In genomic region chr6:86197150-86197862, GRCm38 (mm10) we compare ENCODE assay signal across 13 mouse cellular contexts. TPM values are rescaled to one million over a fixed set of nuclear protein-coding genes. Genes with fewer than 3 reads are reported as not detected.
DNase-seq lines count a peak whose midpoint lies in the region; ATAC-seq and TF ChIP-seq lines count a peak whose summit lies in the region.
"Had no signal": no experiment of that assay in that cellular context is flagged by ENCODE, and none has a peak within 500 bp of the region (broad histone marks: within the 10 kb centered on the region; RNA-seq: fewer than 3 reads in every experiment).

No protein-coding gene starts in this region.

- peaks cover 52% of the 10 kb centered on the region for H3K27me3 ChIP-seq in embryonic facial prominence, embryonic 13.5 days
- H3K27me3 ChIP-seq in limb, embryonic 11.5 days (ENCODE audit: control insufficient read depth, insufficient read depth, low read length), result peaks cover 23% of the 10 kb centered on the region
- peaks cover 20% of the 10 kb centered on the region for H3K27me3 ChIP-seq in neural tube, embryonic 15.5 days (replicated peaks)

- peak overlapping the region; percentile 98 for H3K4me2 ChIP-seq in embryonic facial prominence, embryonic 13.5 days
- peak overlapping the region; percentile 1; the same call in 1 of the 2 replicates for H3K4me2 ChIP-seq in limb, embryonic 11.5 days (ENCODE audit: low read depth, severe bottlenecking)
- H3K4me2 ChIP-seq in neural tube, embryonic 15.5 days, result peak overlapping the region; percentile 79

- H3K4me1 ChIP-seq in embryonic facial prominence, embryonic 13.5 days, result peaks cover 36% of the 10 kb centered on the region
- H3K4me1 ChIP-seq in limb, embryonic 11.5 days (ENCODE audit: control insufficient read depth, insufficient read depth, low read length), result peaks cover 3% of the 10 kb centered on the region
- peaks cover 36% of the 10 kb centered on the region for H3K4me1 ChIP-seq in neural tube, embryonic 15.5 days

- H3K9me3 ChIP-seq in embryonic facial prominence, embryonic 13.5 days, result no peaks in the 10 kb centered on the region
- no peaks in the 10 kb centered on the region for H3K9me3 ChIP-seq in limb, embryonic 11.5 days (ENCODE audit: control insufficient read depth, low read length)
- no peaks in the 10 kb centered on the region for H3K9me3 ChIP-seq in neural tube, embryonic 15.5 days (replicated peaks)

- ATAC-seq in embryonic facial prominence, embryonic 13.5 days (ENCODE audit: insufficient number of reproducible peaks, insufficient read depth, low FRiP score, low TSS enrichment, low read depth), result 0 out of 2 replicates have a peak, but pooled peaks have one; percentile 43
- no peak for ATAC-seq in limb, embryonic 11.5 days (ENCODE audit: insufficient number of reproducible peaks, low FRiP score, low TSS enrichment, low read depth)
- no peak for ATAC-seq in neural tube, embryonic 15.5 days (ENCODE audit: low FRiP score)

- H3K27ac ChIP-seq in left cerebral cortex, adult 2 months, result no peak overlapping the region
- H3K27ac ChIP-seq in embryonic facial prominence, embryonic 13.5 days, result no peak overlapping the region
- no peak overlapping the region for H3K27ac ChIP-seq in limb, embryonic 11.5 days (replicated peaks; ENCODE audit: low read depth, low read length)
- 0 out of 2 replicates have a peak overlapping the region, but pooled peaks have one; percentile 37 for H3K27ac ChIP-seq in neural tube, embryonic 15.5 days (replicated peaks)

- TF ChIP-seq CTCF in left cerebral cortex, adult 2 months (IDR thresholded peaks at IDR 0.05), result no peak

- 5% methylated on average over 11 of the region's 11 CpGs for WGBS in embryonic facial prominence, embryonic 13.5 days
- 10% methylated on average over 11 of the region's 11 CpGs for WGBS in limb, embryonic 11.5 days
- 33% methylated on average over 11 of the region's 11 CpGs for WGBS in neural tube, embryonic 15.5 days

- H3K9ac ChIP-seq in embryonic facial prominence, embryonic 13.5 days, result no peak overlapping the region
- no peak overlapping the region for H3K9ac ChIP-seq in limb, embryonic 11.5 days (ENCODE audit: low read length)
- H3K9ac ChIP-seq in neural tube, embryonic 15.5 days (replicated peaks), result no peak overlapping the region

- DNase-seq in left cerebral cortex, adult 2 months (ENCODE audit: extremely low spot score in 1 of 2, low spot score in 2 of 2), result no peak
- no peak for DNase-seq in left cerebral cortex, adult 18-20 months (ENCODE audit: low spot score in 2 of 2)
- peak; percentile 48 for DNase-seq in limb, embryonic 11.5 days (ENCODE audit: low spot score)
- DNase-seq in urinary bladder, postnatal 4 days (ENCODE audit: low spot score in 2 of 2), result no peak
- DNase-seq in urinary bladder, adult 18-20 months (ENCODE audit: low spot score in 2 of 2), result no peak
- DNase-seq in gastrocnemius, postnatal 36 days, result no peak
- DNase-seq: cerebellum, adult 18-20 months; heart, adult 11 months; heart, postnatal 4 days; lung, postnatal 4 days; thymus, postnatal 36 days had no signal

- no peaks in the 10 kb centered on the region for H3K36me3 ChIP-seq in embryonic facial prominence, embryonic 13.5 days
- H3K36me3 ChIP-seq in limb, embryonic 11.5 days (ENCODE audit: control insufficient read depth, insufficient read depth, low read length), result no peaks in the 10 kb centered on the region
- H3K36me3 ChIP-seq in neural tube, embryonic 15.5 days, result no peaks in the 10 kb centered on the region

- intact Hi-C loops in left cerebral cortex, adult 2 months (cut with DNase I), result no loop called here
- intact Hi-C loops in gastrocnemius, postnatal 36 days (cut with DNase I), result no loop called here

- H3K4me3 ChIP-seq in left cerebral cortex, adult 2 months, result peak overlapping the region; percentile 13; the same call in 1 of the 2 replicates
- peak overlapping the region; percentile 65; the same call in 1 of the 2 replicates for H3K4me3 ChIP-seq in embryonic facial prominence, embryonic 13.5 days
- H3K4me3 ChIP-seq in limb, embryonic 11.5 days (ENCODE audit: low read depth, low read length), result no peak overlapping the region
- peak overlapping the region; percentile 72 for H3K4me3 ChIP-seq in neural tube, embryonic 15.5 days (replicated peaks)

RNA-seq across cellular contexts. Expression of gene Tgfa, which starts 2.3 kb away (rescaled TPM):
- total RNA-seq in left cerebral cortex, adult 2 months (2021), result 10 to 100 TPM; 11.7 to 13.1 TPM
- total RNA-seq in left cerebral cortex, adult 18-20 months (2021), result 10 to 100 TPM; 13.0 to 17.7 TPM
- polyA plus RNA-seq in embryonic facial prominence, embryonic 13.5 days (2015; fragmentation: Nextera tagmentation; extraction: Ambion mirVana), result 3.6 and 5.8 TPM in 2 replicates
- polyA plus RNA-seq in limb, embryonic 11.5 days (2014; fragmentation: Nextera tagmentation; extraction: Ambion mirVana), result 1.7 and 2.6 TPM in 2 replicates
- 16.7 and 18.6 TPM in 2 replicates for polyA plus RNA-seq in neural tube, embryonic 15.5 days (2015; fragmentation: Nextera tagmentation; extraction: Ambion mirVana)
- under 1 TPM; 0.13 to 0.22 TPM for total RNA-seq in gastrocnemius, postnatal 36 days (2021)

Comparison
In these comparisons a context has a peak if more than half of its experiments do, and no peak if none do; other contexts are left out.
1. H3K4me2 ChIP-seq: peak in every context shown above with its lines; median percentile 98 in embryonic facial prominence, embryonic 13.5 days; 79 in neural tube, embryonic 15.5 days; 1 in limb, embryonic 11.5 days.
2. RNA of gene Tgfa, which starts 2.3 kb away (total RNA-seq): 13.0 to 17.7 TPM in left cerebral cortex, adult 18-20 months and 11.7 to 13.1 TPM in left cerebral cortex, adult 2 months; 0.13 to 0.22 TPM in gastrocnemius, postnatal 36 days; every median in the first group is over 10 times any median in the second.